Mouse (Mus musculus) adrenal gland (tissue): ENCODE measurements around the gene Vmn1r117.
"Not testable (repeated sequence)": the region's sequence is repeated elsewhere in the genome, so short reads cannot be mapped to it uniquely, and the experiment has no call there.

Source experiments
- intact Hi-C: fragments of 180-260 bp; cut with DNase I; formaldehyde crosslinking; loops from one replicate; pipeline ENCODE4 v1.15.1; 2025
- long read RNA-seq, 2 experiments: library from polyadenylated mRNA; unstranded; transcript quantifications; one replicate each; pipeline ENCODE4 v2.0.0; 2020; ENCODE audit warnings: borderline replicate concordance in 1 of 2; ENCODE audit not compliant: insufficient replicate concordance in 1 of 2

Vmn1r117 gene
- long read RNA-seq, experiment 1: 0 reads
- long read RNA-seq, experiment 2: 0 reads

GRCm38 (mm10) chr7:20884021-20884420 is at the start of gene Vmn1r117:
Gene Vmn1r117 (minus strand): TSS chr7:20884121.
- intact Hi-C loops: not testable (repeated sequence)

- intact Hi-C loops: not testable (repeated sequence)
Observed at GRCm38 (mm10) chr7:20912247-20912646, 28.3 kb upstream of the Vmn1r117 start, which contains the start of gene Vmn1r118. Gene Vmn1r118 (minus strand): TSS chr7:20912347.

GRCm38 (mm10) chr7:20871956-20872355 is 12.0 kb downstream of the Vmn1r117 start, which contains the start of gene Vmn1r116:
Gene Vmn1r116 (plus strand): TSS chr7:20872256.
- intact Hi-C loops: not testable (repeated sequence)

- intact Hi-C loops: not testable (repeated sequence)
Observed at GRCm38 (mm10) chr7:20844885-20845284, 39.0 kb downstream of the Vmn1r117 start, which contains the start of gene Vmn1r115. Gene Vmn1r115 (minus strand): TSS chr7:20844985.
